Mouse (Mus musculus) c-Kit-positive CD71-negative TER-119-negative erythroid progenitor cells, embryonic 14.5 days (primary cell): Measurements from ENCODE around the gene Wdr81.

ENCODE experiments used
- DNase-seq: peaks from one replicate; pipeline ENCODE4 v3.0.0-alpha.2; 2013; ENCODE audit warnings: low read depth

Wdr81 gene

GRCm38 (mm10) chr11:75399411-75399841, 55.1 kb downstream of the Wdr81 start:
- peak; percentile 22 for DNase-seq

- DNase-seq, result no peak
Measured at GRCm38 (mm10) chr11:75397452-75397851, 57.1 kb downstream of the Wdr81 start.

DNA sequence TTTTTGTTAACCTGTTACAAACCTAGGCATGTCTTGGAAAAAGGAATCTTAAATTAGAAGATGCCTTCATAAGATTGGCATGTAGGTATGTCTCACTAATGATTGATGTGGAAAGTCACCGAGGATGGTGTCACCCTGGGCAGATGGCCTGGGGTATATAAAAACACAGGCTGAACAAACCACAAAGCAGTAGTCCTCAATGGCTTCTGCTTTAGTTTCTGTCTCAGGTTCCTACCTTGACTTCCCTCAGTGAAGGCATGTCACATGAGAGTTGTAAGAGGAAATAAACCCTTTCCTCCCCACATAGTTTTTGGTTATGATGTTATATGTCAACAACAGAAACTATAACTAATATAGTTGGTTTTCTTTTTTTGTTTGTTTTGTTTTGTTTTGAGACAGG, 58.9 kb downstream of the Wdr81 start:
- DNase-seq, result no peak
